ENCODE assay signal across 17 mouse cellular contexts in genomic region chr2:166360786-166361185, GRCm38 (mm10).
DNase-seq lines count a peak whose midpoint lies in the region; ATAC-seq and TF ChIP-seq lines count a peak whose summit lies in the region.
"Had no signal": no experiment of that assay in that cellular context is flagged by ENCODE, and none has a peak within 500 bp of the region (broad histone marks: within the 10 kb centered on the region; RNA-seq: fewer than 3 reads in every experiment).

No protein-coding gene starts in this region.

- H3K9ac ChIP-seq in forebrain, embryonic 13.5 days = no peak overlapping the region
- no peak overlapping the region for H3K9ac ChIP-seq in midbrain, embryonic 12.5 days (replicated peaks)
- H3K9ac ChIP-seq in midbrain, embryonic 11.5 days (ENCODE audit: low read length) = no peak overlapping the region
- H3K9ac ChIP-seq: midbrain, embryonic 13.5 days; stomach, embryonic 15.5 days had no signal

- no peaks in the 10 kb centered on the region for H3K9me3 ChIP-seq in forebrain, embryonic 13.5 days (replicated peaks)
- 0 out of 2 replicates have a peak, but pooled peaks cover 2% of the 10 kb centered on the region for H3K9me3 ChIP-seq in forebrain, embryonic 10.5 days
- H3K9me3 ChIP-seq in midbrain, embryonic 12.5 days = no peaks in the 10 kb centered on the region
- H3K9me3 ChIP-seq in midbrain, embryonic 11.5 days (ENCODE audit: control insufficient read depth, low read length) = no peaks in the 10 kb centered on the region
- H3K9me3 ChIP-seq: midbrain, embryonic 13.5 days; stomach, embryonic 15.5 days had no signal

- no peaks in the 10 kb centered on the region for H3K36me3 ChIP-seq in forebrain, embryonic 13.5 days (ENCODE audit: poor library complexity, severe bottlenecking)
- no peaks in the 10 kb centered on the region for H3K36me3 ChIP-seq in forebrain, embryonic 10.5 days (replicated peaks)
- H3K36me3 ChIP-seq in midbrain, embryonic 12.5 days = no peaks in the 10 kb centered on the region
- H3K36me3 ChIP-seq in midbrain, embryonic 11.5 days (ENCODE audit: control insufficient read depth, insufficient read depth, low read length) = no peaks in the 10 kb centered on the region
- H3K36me3 ChIP-seq: midbrain, embryonic 13.5 days; stomach, embryonic 15.5 days had no signal

- ATAC-seq in forebrain, embryonic 13.5 days = peak; percentile 63
- no peak for ATAC-seq in midbrain, embryonic 12.5 days (ENCODE audit: low FRiP score, low read depth)
- no peak for ATAC-seq in midbrain, embryonic 11.5 days (ENCODE audit: low FRiP score)

- WGBS in forebrain, embryonic 13.5 days = 41% methylated on average over 3 of the region's 3 CpGs
- 84% methylated on average over 3 of the region's 3 CpGs for WGBS in forebrain, embryonic 10.5 days
- 76% methylated on average over 3 of the region's 3 CpGs for WGBS in midbrain, embryonic 12.5 days
- 73% methylated on average over 3 of the region's 3 CpGs for WGBS in midbrain, embryonic 11.5 days

- H3K27me3 ChIP-seq in forebrain, embryonic 13.5 days = peaks cover 50% of the 10 kb centered on the region
- H3K27me3 ChIP-seq in forebrain, embryonic 10.5 days (ENCODE audit: poor library complexity, severe bottlenecking) = 0 out of 2 replicates have a peak, but pooled peaks cover 3% of the 10 kb centered on the region
- H3K27me3 ChIP-seq in midbrain, embryonic 12.5 days = peaks cover 61% of the 10 kb centered on the region
- H3K27me3 ChIP-seq in midbrain, embryonic 11.5 days (ENCODE audit: control insufficient read depth, insufficient read depth, low read length) = peaks cover 2% of the 10 kb centered on the region; the same call in 1 of the 2 replicates
- H3K27me3 ChIP-seq: stomach, embryonic 15.5 days had no signal

- no peak for TF ChIP-seq POLR2A in brain, embryonic 14.5 days (IDR thresholded peaks at IDR 0.05; ENCODE audit: borderline replicate concordance, extremely low read depth, insufficient read depth, insufficient read length, poor library complexity, severe bottlenecking)

- no peak for DNase-seq in forebrain, embryonic 10.5 days (ENCODE audit: extremely low spot score, low spot score)
- DNase-seq in midbrain, embryonic 11.5 days (ENCODE audit: low spot score, missing footprints) = no peak
- peak; percentile 89 for DNase-seq in brain, embryonic 14.5 days (ENCODE audit: low read depth)
- DNase-seq in layer of hippocampus, adult 9-11 months = peak; percentile 60
- DNase-seq in urinary bladder, postnatal 36 days (ENCODE audit: low spot score in 2 of 2) = no peak
- DNase-seq in embryo, embryonic 11 days = no peak
- DNase-seq: adrenal gland, adult 8-10 months; cerebellum, adult 8-10 months; kidney, adult 9 months; kidney, postnatal 4 days; lung, adult 2 months; lung, postnatal 4 days had no signal

- peak overlapping the region; percentile 68; the same call in 1 of the 2 replicates for H3K27ac ChIP-seq in forebrain, embryonic 13.5 days
- no peak overlapping the region for H3K27ac ChIP-seq in forebrain, embryonic 10.5 days
- H3K27ac ChIP-seq in midbrain, embryonic 12.5 days (replicated peaks) = 0 out of 2 replicates have a peak overlapping the region, but pooled peaks have one; percentile 56
- H3K27ac ChIP-seq in midbrain, embryonic 11.5 days (ENCODE audit: low read depth, low read length) = no peak overlapping the region
- H3K27ac ChIP-seq: stomach, embryonic 15.5 days had no signal

- H3K4me1 ChIP-seq in forebrain, embryonic 13.5 days = peaks cover 32% of the 10 kb centered on the region
- H3K4me1 ChIP-seq in forebrain, embryonic 10.5 days = peaks cover 16% of the 10 kb centered on the region
- peaks cover 19% of the 10 kb centered on the region for H3K4me1 ChIP-seq in midbrain, embryonic 12.5 days
- peaks cover 3% of the 10 kb centered on the region for H3K4me1 ChIP-seq in midbrain, embryonic 11.5 days (ENCODE audit: control insufficient read depth, insufficient read depth, low read length)

- H3K4me2 ChIP-seq in forebrain, embryonic 13.5 days = no peak overlapping the region
- no peak overlapping the region for H3K4me2 ChIP-seq in midbrain, embryonic 12.5 days (replicated peaks)
- H3K4me2 ChIP-seq in midbrain, embryonic 11.5 days = no peak overlapping the region
- H3K4me2 ChIP-seq: stomach, embryonic 15.5 days had no signal

- TF ChIP-seq CTCF in brain, embryonic 14.5 days (IDR thresholded peaks at IDR 0.05; ENCODE audit: borderline replicate concordance, extremely low read depth, insufficient read depth, insufficient read length) = no peak

- no peak overlapping the region for H3K4me3 ChIP-seq in forebrain, embryonic 13.5 days
- H3K4me3 ChIP-seq in forebrain, embryonic 10.5 days = no peak overlapping the region
- H3K4me3 ChIP-seq in midbrain, embryonic 12.5 days = no peak overlapping the region
- no peak overlapping the region for H3K4me3 ChIP-seq in midbrain, embryonic 11.5 days (ENCODE audit: low read depth, low read length)
- H3K4me3 ChIP-seq: midbrain, embryonic 13.5 days; myocyte; stomach, embryonic 15.5 days had no signal

Comparison
In these comparisons a context has a peak if more than half of its experiments do, and no peak if none do; other contexts are left out.
1. H3K27ac ChIP-seq: peak in forebrain, embryonic 13.5 days (single experiment) and midbrain, embryonic 12.5 days (single experiment); none in forebrain, embryonic 10.5 days (single experiment) and midbrain, embryonic 11.5 days (single experiment).
2. DNase-seq: peak in brain, embryonic 14.5 days (single experiment) and layer of hippocampus, adult 9-11 months (single experiment); none in forebrain, embryonic 10.5 days (single experiment), midbrain, embryonic 11.5 days (single experiment), urinary bladder, postnatal 36 days (0 of 2) and embryo, embryonic 11 days (single experiment).